Mouse (Mus musculus): ENCODE data around the gene Spata25. TPM values are rescaled to one million over a fixed set of nuclear protein-coding genes. Genes with fewer than 3 reads are reported as not detected.
"Not testable (repeated sequence)": the region's sequence is repeated elsewhere in the genome, so short reads cannot be mapped to it uniquely, and the experiment has no call there.

Spata25 gene
- not detected in 2 replicates for polyA plus RNA-seq (2015; fragmentation: Nextera tagmentation; extraction: Ambion mirVana)

DNA sequence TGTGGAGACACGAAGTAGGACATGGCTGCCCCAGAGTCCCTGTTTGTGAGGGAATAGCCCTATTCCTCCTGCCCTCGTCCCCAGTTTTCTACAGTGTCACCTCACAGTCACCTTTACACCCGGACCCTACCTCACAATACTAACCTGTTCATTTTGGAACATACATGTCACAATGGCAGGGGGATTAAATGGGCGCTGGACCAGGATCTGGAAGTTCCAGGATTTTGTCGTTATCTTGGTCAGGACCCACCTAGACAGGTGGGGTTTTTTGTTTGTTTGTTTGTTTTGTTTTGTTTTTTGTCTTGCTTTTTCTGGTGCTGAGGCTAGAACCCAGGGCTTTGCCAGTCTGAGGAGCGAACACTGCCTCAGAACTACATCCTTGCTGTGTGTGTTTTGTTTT, at the start of gene Spata25:
Gene Spata25 (minus strand): TSS at position 101 of the 400 bp plus-strand sequence.
- Histone ChIP-seq H3K9me3 (no peaks in the 10 kb centered on the region), H3K4me2 (replicated peaks) (no peak within 1 kb of the TSS), H3K27me3 (no peaks in the 10 kb centered on the region), H3K4me3 (no peak within 1 kb of the TSS), H3K9ac (replicated peaks) (no peak within 1 kb of the TSS), H3K36me3 (peaks cover 28% of the 10 kb centered on the region), H3K27ac (replicated peaks) (no peak within 1 kb of the TSS), H3K4me1 (peaks cover 21% of the 10 kb centered on the region)
- WGBS = 83% methylated on average over 6 of the region's 6 CpGs
- ATAC-seq (replicated peaks) = no peak

DNA sequence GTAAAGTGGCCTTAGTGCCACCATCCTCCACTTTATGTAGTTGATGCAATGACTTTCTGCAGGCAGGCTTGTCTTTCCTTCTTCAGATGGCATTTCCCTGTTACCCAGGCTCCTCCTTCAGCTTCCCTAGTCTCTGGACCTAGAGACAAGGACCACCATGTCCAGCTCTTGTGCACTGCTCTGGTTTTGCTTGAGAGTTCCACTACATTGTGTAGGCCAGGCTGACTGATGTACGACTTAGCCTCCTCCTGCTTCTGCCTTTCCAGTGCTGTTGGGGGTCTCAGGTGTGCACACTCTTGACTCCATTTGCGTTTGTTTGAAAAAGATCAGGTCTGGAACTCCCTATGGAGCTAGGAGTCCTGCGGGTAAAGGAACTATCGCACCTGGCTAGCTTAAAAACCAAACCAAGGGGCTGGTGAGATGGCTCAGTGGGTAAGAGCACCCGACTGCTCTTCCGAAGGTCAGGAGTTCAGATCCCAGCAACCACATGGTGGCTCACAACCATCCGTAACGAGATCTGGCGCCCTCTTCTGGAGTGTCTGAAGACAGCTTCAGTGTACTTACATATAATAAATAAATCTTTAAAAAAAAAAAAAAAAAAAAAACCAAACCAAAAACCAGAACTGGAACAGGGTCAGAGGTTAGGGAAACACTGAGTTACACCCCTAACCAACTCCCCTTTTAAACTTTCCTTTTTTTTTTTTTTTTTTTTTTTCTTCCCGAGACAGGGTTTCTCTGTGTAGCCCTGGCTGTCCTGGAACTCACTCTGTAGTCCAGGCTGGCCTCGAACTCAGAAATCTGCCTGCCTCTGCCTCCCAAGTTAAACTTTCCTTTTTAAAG, 49.3 kb upstream of the Spata25 start:
- not testable (repeated sequence) for ATAC-seq (replicated peaks); H3K27me3 ChIP-seq; H3K9me3 ChIP-seq; H3K9ac ChIP-seq (replicated peaks); H3K36me3 ChIP-seq
- peak overlapping the region; percentile 93; the same call in 1 of the 2 replicates for H3K4me3 ChIP-seq
- peaks cover 24% of the 10 kb centered on the region for H3K4me1 ChIP-seq
- peak overlapping the region; percentile 97; the same call in 1 of the 2 replicates for H3K4me2 ChIP-seq (replicated peaks)
- peak overlapping the region; percentile 100; the same call in 1 of the 2 replicates for H3K27ac ChIP-seq (replicated peaks)
- 73% methylated on average over 11 of the region's 11 CpGs for WGBS

DNA sequence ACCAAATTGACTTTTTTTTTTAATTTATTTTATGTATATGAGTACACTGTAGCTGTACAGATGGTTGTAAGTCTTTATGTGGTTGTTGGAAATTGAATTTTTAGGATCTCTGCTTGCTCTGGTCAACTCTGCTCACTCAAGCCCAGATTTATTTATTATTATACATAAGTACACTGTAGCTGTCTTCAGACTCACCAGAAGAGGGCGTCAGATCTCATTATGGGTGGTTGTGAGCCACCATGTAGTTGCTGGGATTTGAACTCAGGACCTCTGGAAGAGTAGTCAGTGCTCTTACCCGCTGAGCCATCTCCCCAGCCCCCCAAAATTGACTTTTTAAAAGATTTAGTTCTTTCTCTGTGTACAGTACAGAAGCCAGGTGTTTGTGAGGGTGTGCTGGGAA, 47.3 kb upstream of the Spata25 start:
- not testable (repeated sequence) for H3K36me3 ChIP-seq; H3K4me3 ChIP-seq; H3K4me2 ChIP-seq (replicated peaks); H3K27ac ChIP-seq (replicated peaks); H3K27me3 ChIP-seq; ATAC-seq (replicated peaks); H3K9ac ChIP-seq (replicated peaks); H3K9me3 ChIP-seq
- WGBS = 57% methylated on average over 2 of the region's 2 CpGs
- peaks cover 16% of the 10 kb centered on the region for H3K4me1 ChIP-seq

DNA sequence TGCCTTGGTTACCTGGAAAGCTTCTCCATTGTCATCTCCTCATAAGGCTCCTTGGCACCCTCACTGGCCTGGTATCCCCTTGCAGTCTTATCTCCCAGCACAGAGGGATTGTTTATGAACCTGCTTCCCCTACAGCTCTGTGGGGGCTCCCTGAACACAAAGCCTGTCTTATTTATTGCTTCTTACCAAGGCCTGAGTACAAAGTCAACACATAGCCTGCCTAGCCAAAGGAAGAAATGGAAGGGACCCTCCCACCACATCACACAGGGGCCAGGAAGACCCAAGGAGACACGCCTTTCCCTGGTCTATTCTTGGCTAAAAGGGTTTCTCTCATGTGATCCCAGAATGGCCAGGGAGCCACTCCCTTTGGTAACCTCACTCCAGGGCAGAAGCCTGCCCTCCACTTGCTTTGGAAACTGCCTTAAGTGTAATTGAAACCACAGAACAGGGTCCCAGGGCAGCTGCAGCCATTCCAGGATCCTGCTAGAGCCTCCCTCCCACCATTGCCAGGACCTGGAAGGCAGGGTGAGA, 46.0 kb upstream of the Spata25 start:
- H3K4me1 ChIP-seq = peaks cover 9% of the 10 kb centered on the region
- H3K4me2 ChIP-seq (replicated peaks) = no peak overlapping the region
- H3K27me3 ChIP-seq = no peaks in the 10 kb centered on the region
- H3K9ac ChIP-seq (replicated peaks) = no peak overlapping the region
- WGBS = 45% methylated on average over 1 of the region's 1 CpGs
- H3K4me3 ChIP-seq = no peak overlapping the region
- no peaks in the 10 kb centered on the region for H3K36me3 ChIP-seq
- H3K27ac ChIP-seq (replicated peaks) = no peak overlapping the region
- ATAC-seq (replicated peaks) = no peak
- no peaks in the 10 kb centered on the region for H3K9me3 ChIP-seq

DNA sequence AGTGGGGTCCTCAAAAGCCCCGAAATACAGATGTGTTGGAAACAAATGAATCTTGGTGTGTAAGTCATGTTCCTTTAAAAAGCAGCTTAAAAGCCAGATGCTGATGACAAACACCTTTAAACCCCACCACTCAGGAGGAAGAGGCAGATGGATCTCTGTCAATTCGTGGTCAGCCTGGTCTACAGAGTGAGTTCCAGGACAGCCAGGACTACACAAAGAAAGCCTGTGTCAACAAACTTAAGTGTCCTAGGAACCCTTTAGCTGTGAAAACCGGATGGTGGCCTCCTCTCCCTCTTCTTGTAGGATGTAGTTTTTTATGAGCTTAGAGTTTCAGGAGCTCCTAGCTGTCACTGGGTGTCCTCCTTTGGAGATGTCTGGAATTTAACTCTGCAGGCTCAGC, 45.3 kb upstream of the Spata25 start:
- H3K4me3 ChIP-seq = no peak overlapping the region
- ATAC-seq (replicated peaks) = no peak
- no peak overlapping the region for H3K27ac ChIP-seq (replicated peaks)
- H3K27me3 ChIP-seq = no peaks in the 10 kb centered on the region
- H3K9ac ChIP-seq (replicated peaks) = no peak overlapping the region
- H3K36me3 ChIP-seq = no peaks in the 10 kb centered on the region
- 76% methylated on average over 3 of the region's 3 CpGs for WGBS
- H3K4me1 ChIP-seq = peaks cover 7% of the 10 kb centered on the region
- no peaks in the 10 kb centered on the region for H3K9me3 ChIP-seq
- H3K4me2 ChIP-seq (replicated peaks) = no peak overlapping the region

DNA sequence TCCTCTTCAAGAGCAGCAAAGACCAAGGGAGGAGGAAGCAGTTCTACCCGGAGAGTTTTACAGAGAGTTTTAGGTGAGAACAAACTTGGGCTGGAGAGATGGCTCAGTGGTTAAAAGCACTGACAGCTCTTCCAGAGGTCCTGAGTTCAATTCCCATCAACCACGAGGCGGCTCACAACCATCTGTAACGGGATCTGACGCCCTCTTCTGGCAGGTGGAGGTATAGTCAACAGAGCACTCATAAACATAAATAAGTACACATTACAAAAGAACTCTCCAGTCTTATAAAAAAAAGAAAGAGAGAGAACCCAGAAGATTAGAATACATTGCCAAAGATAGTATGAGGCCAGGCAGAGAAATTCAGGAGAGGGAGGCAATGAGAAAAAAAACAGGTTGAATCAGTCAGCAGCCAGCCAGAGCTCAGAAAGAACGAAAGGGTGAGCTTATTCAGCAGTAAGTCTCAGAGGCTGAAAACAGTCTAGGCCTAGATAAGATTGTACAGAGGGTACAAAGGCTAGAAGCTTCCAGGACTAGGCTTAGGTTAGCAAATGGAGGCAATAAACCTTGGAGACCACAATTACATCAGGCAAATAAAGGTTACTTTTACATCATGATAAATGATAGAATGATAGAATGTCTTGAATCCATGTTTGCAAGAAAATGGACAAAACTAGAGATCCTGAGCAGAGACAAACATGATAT, 43.4 kb upstream of the Spata25 start:
- H3K36me3 ChIP-seq = no peaks in the 10 kb centered on the region
- no peak overlapping the region for H3K4me3 ChIP-seq
- H3K9me3 ChIP-seq = no peaks in the 10 kb centered on the region
- no peak overlapping the region for H3K9ac ChIP-seq (replicated peaks)
- H3K4me2 ChIP-seq (replicated peaks) = no peak overlapping the region
- ATAC-seq (replicated peaks) = no peak
- WGBS = 58% methylated on average over 6 of the region's 6 CpGs
- H3K27ac ChIP-seq (replicated peaks) = no peak overlapping the region
- no peaks in the 10 kb centered on the region for H3K4me1 ChIP-seq
- no peaks in the 10 kb centered on the region for H3K27me3 ChIP-seq

DNA sequence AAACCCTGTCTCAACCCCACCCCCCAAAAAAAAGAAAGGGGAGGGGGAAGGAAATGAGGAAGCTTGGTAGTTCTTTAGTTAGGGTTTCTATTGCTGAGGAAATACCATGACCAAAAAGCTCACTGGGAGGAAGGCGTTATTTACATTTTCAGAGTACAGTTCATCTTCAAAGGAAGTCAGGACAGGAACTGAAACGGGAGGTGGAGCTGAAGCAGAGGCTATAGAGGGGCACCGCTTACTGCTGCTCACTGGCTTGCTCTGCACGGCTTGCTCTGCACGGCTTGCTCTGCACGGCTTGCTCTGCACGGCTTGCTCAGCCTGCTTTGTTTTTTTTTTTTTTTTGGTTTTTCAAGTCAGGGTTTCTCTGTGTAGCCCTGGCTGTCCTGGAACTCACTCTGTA, 40.2 kb upstream of the Spata25 start:
- no peak overlapping the region for H3K4me2 ChIP-seq (replicated peaks)
- H3K36me3 ChIP-seq = no peaks in the 10 kb centered on the region
- H3K4me3 ChIP-seq = no peak overlapping the region
- H3K9ac ChIP-seq (replicated peaks) = no peak overlapping the region
- ATAC-seq (replicated peaks) = no peak
- no peaks in the 10 kb centered on the region for H3K27me3 ChIP-seq
- 83% methylated on average over 7 of the region's 7 CpGs for WGBS
- H3K4me1 ChIP-seq = no peaks in the 10 kb centered on the region
- H3K27ac ChIP-seq (replicated peaks) = no peak overlapping the region
- H3K9me3 ChIP-seq = no peaks in the 10 kb centered on the region

DNA sequence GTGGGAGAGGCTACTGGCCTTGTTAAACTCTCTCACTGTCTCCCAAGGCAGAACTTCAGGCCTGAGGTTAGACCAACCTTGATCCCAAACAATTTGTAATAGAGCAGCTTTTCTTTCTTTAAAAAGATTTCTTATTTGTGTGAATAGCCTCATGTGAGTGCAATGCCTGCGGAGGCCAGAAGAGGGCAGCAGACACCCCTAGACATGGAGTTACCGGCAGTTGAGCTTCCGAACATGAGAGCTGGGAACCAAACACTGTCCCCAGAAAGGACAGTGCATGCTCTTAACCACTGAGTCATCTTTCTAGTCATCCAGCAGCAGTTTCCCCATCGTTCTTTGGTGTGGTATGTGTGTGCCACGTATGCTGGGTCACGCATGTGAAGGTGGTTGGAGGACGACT, 39.2 kb upstream of the Spata25 start:
- Histone ChIP-seq H3K27me3 (no peaks in the 10 kb centered on the region), H3K9me3 (no peaks in the 10 kb centered on the region), H3K27ac (replicated peaks) (no peak overlapping the region), H3K9ac (replicated peaks) (no peak overlapping the region), H3K36me3 (no peaks in the 10 kb centered on the region), H3K4me2 (replicated peaks) (no peak overlapping the region), H3K4me3 (no peak overlapping the region), H3K4me1 (peaks cover 2% of the 10 kb centered on the region; the same call in 1 of the 2 replicates)
- ATAC-seq (replicated peaks) = no peak
- WGBS = 92% methylated on average over 7 of the region's 7 CpGs

DNA sequence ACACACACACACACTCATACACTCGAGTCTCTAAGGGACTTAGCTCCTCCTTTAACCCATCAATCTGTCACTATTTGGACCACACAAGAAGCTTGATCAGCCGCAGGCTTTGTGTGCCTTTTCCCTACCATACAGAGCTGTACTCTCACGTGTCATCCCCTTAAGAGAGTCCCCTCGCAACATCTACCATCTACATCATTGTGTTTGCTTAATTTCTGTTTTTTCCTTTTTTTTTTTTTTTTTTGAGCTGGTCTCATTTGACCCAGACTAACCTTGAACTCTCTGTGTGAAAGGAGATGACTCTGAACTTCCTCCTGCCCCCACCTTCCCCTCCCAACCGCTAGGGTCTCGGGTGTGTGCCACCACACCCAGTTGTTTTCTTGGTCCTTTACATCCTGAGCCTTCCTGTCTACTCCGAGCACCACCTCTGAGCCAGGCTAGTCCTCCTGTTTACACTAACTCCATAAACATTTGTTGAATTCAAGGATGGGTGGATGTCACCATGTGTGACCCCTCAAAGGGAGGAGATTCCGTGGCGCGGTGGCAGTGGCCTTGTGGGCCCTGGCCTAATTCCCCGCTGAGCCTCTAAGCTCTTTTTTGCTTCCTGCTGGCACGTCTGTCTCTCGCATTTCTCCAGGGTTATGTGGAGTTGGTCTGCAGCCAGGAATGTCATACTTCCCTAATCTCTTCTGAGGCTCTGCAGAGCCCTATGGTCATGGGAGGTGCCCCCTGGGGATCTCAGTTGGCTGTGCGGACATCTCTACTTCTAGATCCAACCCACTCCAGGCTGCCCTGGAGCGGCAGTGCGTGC, 38.6 kb upstream of the Spata25 start:
- Histone ChIP-seq H3K9me3 (no peaks in the 10 kb centered on the region), H3K36me3 (no peaks in the 10 kb centered on the region), H3K9ac (replicated peaks) (no peak overlapping the region), H3K27me3 (no peaks in the 10 kb centered on the region), H3K4me1 (peaks cover 7% of the 10 kb centered on the region), H3K27ac (replicated peaks) (no peak overlapping the region), H3K4me2 (replicated peaks) (no peak overlapping the region), H3K4me3 (no peak overlapping the region)
- WGBS = 74% methylated on average over 16 of the region's 16 CpGs
- ATAC-seq (replicated peaks) = no peak

DNA sequence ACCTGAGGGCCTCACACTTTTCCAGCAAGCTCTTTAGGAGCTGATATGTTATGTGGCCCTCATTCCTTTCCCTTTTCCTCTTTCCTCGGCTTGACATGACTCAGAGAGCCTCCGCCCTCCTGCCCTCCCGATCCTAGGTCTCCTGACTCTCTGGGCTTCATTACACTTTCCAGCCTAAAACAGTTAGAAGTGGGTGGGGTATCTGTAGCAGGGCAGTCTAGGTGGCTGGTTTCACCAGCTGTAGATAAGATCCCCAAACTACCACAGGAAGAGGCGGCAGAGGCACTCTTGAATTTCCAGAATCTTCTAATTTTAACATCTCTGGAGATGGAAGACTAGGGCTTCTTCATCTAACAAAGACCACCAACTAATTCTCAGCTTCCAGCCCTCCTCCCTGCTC, 36.3 kb upstream of the Spata25 start:
- peaks cover 2% of the 10 kb centered on the region; the same call in 1 of the 2 replicates for H3K27me3 ChIP-seq
- no peak overlapping the region for H3K9ac ChIP-seq (replicated peaks)
- no peak overlapping the region for H3K4me3 ChIP-seq
- ATAC-seq (replicated peaks) = no peak
- H3K4me2 ChIP-seq (replicated peaks) = no peak overlapping the region
- no peaks in the 10 kb centered on the region for H3K36me3 ChIP-seq
- 94% methylated on average over 4 of the region's 4 CpGs for WGBS
- H3K27ac ChIP-seq (replicated peaks) = no peak overlapping the region
- peaks cover 10% of the 10 kb centered on the region for H3K4me1 ChIP-seq
- H3K9me3 ChIP-seq = no peaks in the 10 kb centered on the region

DNA sequence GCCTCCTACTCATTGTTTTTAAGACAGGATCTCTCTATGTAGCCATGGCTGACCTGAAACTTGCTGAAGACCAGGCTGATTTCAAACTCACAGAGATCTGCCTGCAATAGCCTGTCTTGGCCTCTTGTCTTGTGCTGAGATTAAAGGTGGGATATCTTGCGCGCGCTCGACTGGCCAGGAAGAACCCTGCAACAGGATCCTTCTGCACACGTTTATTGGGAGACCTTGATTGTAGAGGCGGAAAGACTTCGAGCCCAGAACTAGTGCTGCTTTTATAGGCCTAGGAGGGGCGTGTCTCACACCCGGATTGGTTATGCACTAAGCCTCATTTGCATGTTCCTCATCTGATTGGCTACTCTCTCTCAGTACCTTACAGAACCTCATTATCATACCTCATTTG, 35.1 kb upstream of the Spata25 start:
- H3K4me2 ChIP-seq (replicated peaks); H3K36me3 ChIP-seq; H3K9ac ChIP-seq (replicated peaks); H3K27ac ChIP-seq (replicated peaks); ATAC-seq (replicated peaks); H3K4me3 ChIP-seq; H3K27me3 ChIP-seq; H3K9me3 ChIP-seq: not testable (repeated sequence)
- 92% methylated on average over 9 of the region's 9 CpGs for WGBS
- H3K4me1 ChIP-seq = peaks cover 10% of the 10 kb centered on the region

Measured in forebrain, embryonic 15.5 days (tissue).